Mouse (Mus musculus): ENCODE results near the gene Atp13a1. TPM values are rescaled to one million over a fixed set of nuclear protein-coding genes. Genes with fewer than 3 reads are reported as not detected.

The Atp13a1 gene
- polyA plus RNA-seq, 1 experiment from 2014 or later: 22.5 TPM

- WGBS (ENCODE audit: missing documents): 30% methylated on average over 11 of the region's 11 CpGs
- peak overlapping the region; percentile 76 for H3K27ac ChIP-seq
- peak overlapping the region; percentile 92 for H3K4me3 ChIP-seq (ENCODE audit: inconsistent target)
- H3K79me2 ChIP-seq (ENCODE audit: inconsistent target): peaks cover 43% of the 10 kb centered on the region
- H3K36me3 ChIP-seq (ENCODE audit: inconsistent target): peaks cover 20% of the 10 kb centered on the region
Measured at GRCm38 (mm10) chr8:69790364-69790763, 599 bp upstream of the Atp13a1 start.

GRCm38 (mm10) chr8:69791415-69792068, 579 bp downstream of the Atp13a1 start:
- Histone ChIP-seq H3K4me3 (ENCODE audit: inconsistent target) (peak overlapping the region; percentile 68), H3K36me3 (ENCODE audit: inconsistent target) (peaks cover 32% of the 10 kb centered on the region), H3K79me2 (ENCODE audit: inconsistent target) (peaks cover 52% of the 10 kb centered on the region), H3K27ac (peak overlapping the region; percentile 0)
- WGBS (ENCODE audit: missing documents): under 1% methylated on average over 45 of the region's 48 CpGs

- peaks cover 52% of the 10 kb centered on the region for H3K79me2 ChIP-seq (ENCODE audit: inconsistent target)
- no peak overlapping the region for H3K27ac ChIP-seq
- peaks cover 53% of the 10 kb centered on the region for H3K36me3 ChIP-seq (ENCODE audit: inconsistent target)
- no peak overlapping the region for H3K4me3 ChIP-seq (ENCODE audit: inconsistent target)
- WGBS (ENCODE audit: missing documents): 98% methylated on average over 4 of the region's 4 CpGs
Measured at GRCm38 (mm10) chr8:69793666-69794065, 2.7 kb downstream of the Atp13a1 start.

DNA sequence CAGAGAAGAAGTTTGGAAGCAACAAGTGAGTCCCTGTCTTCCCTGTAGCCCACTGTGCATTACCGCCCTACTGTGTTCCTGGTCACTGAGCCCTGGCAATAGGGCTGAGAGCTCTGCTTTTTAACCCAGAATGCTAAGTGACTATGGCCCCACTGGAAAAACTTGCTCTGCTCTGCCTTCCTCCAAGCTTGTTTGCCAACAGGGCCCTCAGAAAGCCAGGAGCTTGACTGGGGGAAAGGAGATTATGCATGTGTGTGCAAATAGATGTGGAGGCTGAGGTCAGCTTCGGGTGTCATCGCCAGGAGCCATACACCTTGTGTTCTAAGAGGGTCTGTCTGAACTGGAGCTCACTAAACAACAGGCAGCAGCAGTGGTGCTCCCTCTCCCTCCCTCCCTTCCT, 3.1 kb downstream of the Atp13a1 start:
- no peak overlapping the region for H3K27ac ChIP-seq
- peaks cover 57% of the 10 kb centered on the region for H3K36me3 ChIP-seq (ENCODE audit: inconsistent target)
- H3K79me2 ChIP-seq (ENCODE audit: inconsistent target): peaks cover 52% of the 10 kb centered on the region
- no peak overlapping the region for H3K4me3 ChIP-seq (ENCODE audit: inconsistent target)
- WGBS (ENCODE audit: missing documents): 100% methylated on average over 3 of the region's 3 CpGs

GRCm38 (mm10) chr8:69794901-69795300, 3.9 kb downstream of the Atp13a1 start:
- no peak overlapping the region for H3K4me3 ChIP-seq (ENCODE audit: inconsistent target)
- WGBS (ENCODE audit: missing documents): 100% methylated on average over 6 of the region's 6 CpGs

DNA sequence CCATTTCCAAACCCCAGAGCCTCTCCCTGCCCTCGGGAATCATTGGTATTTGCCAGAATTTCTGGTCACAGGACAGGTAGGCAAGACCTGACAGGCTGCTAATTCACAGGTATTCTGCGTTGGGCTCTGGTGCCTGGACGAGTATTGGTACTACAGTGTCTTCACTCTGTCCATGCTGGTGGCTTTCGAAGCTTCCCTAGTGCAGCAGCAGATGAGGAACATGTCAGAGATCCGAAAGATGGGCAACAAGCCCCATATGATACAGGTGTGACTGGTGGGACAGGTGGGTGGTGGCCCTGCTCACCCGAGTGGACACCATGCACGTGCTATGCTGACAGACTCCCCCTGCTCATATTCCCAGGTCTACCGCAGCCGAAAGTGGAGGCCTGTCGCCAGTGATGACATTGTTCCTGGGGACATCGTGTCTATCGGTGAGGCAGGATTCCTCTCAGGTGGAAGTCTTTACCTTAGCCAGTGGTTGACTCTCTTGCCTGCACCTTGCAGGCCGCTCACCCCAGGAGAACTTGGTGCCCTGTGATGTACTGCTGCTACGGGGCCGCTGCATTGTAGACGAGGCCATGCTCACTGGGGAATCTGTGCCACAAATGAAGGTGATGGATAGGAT, 5.9 kb downstream of the Atp13a1 start:
- 94% methylated on average over 16 of the region's 16 CpGs for WGBS (ENCODE audit: missing documents)
- peaks cover 45% of the 10 kb centered on the region for H3K79me2 ChIP-seq (ENCODE audit: inconsistent target)
- H3K4me3 ChIP-seq (ENCODE audit: inconsistent target): no peak overlapping the region
- H3K36me3 ChIP-seq (ENCODE audit: inconsistent target): peaks cover 83% of the 10 kb centered on the region
- H3K27ac ChIP-seq: no peak overlapping the region

More at GRCm38 (mm10) chr8:69794901-69795300, 3.9 kb downstream of the Atp13a1 start:
- peaks cover 66% of the 10 kb centered on the region for H3K36me3 ChIP-seq (ENCODE audit: inconsistent target)
- no peak overlapping the region for H3K27ac ChIP-seq
- peaks cover 52% of the 10 kb centered on the region for H3K79me2 ChIP-seq (ENCODE audit: inconsistent target)

GRCm38 (mm10) chr8:69797661-69798060, 6.7 kb downstream of the Atp13a1 start:
- 95% methylated on average over 10 of the region's 10 CpGs for WGBS (ENCODE audit: missing documents)
- H3K79me2 ChIP-seq (ENCODE audit: inconsistent target): peaks cover 36% of the 10 kb centered on the region
- H3K36me3 ChIP-seq (ENCODE audit: inconsistent target): peaks cover 92% of the 10 kb centered on the region
- H3K27ac ChIP-seq: no peak overlapping the region
- no peak overlapping the region for H3K4me3 ChIP-seq (ENCODE audit: inconsistent target)

- H3K79me2 ChIP-seq (ENCODE audit: inconsistent target): peaks cover 20% of the 10 kb centered on the region
- 95% methylated on average over 7 of the region's 8 CpGs for WGBS (ENCODE audit: missing documents)
- H3K36me3 ChIP-seq (ENCODE audit: inconsistent target): peaks cover 98% of the 10 kb centered on the region
- H3K27ac ChIP-seq: no peak overlapping the region
- no peak overlapping the region for H3K4me3 ChIP-seq (ENCODE audit: inconsistent target)
Measured at GRCm38 (mm10) chr8:69799261-69799660, 8.3 kb downstream of the Atp13a1 start.

DNA sequence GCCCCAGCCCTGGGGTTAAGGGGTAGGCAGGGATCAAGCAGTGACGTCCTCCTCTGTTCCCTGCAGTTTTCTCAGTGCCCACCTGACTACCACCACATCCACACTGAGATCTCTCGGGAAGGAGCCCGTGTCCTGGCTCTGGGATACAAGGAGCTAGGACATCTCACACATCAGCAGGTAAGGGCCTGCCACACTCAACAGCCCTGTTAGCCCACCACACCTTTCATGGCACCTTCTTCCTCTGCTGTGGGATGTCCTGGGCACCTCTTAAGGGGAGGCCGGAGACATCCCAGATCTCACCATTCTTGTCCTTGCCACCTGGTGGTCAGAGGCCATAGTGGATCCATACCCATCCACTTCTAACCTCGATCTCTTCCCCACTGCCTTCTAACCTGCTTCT, 9.0 kb downstream of the Atp13a1 start:
- Histone ChIP-seq H3K36me3 (ENCODE audit: inconsistent target) (peaks cover 97% of the 10 kb centered on the region), H3K4me3 (ENCODE audit: inconsistent target) (no peak overlapping the region), H3K27ac (no peak overlapping the region), H3K79me2 (ENCODE audit: inconsistent target) (peaks cover 13% of the 10 kb centered on the region; the same call in 1 of the 2 replicates)
- WGBS (ENCODE audit: missing documents): 94% methylated on average over 5 of the region's 5 CpGs

- WGBS (ENCODE audit: missing documents): 90% methylated on average over 4 of the region's 4 CpGs
- Histone ChIP-seq H3K79me2 (ENCODE audit: inconsistent target) (no peaks in the 10 kb centered on the region), H3K27ac (no peak overlapping the region), H3K4me3 (ENCODE audit: inconsistent target) (no peak overlapping the region), H3K36me3 (ENCODE audit: inconsistent target) (peaks cover 95% of the 10 kb centered on the region)
Measured at GRCm38 (mm10) chr8:69801796-69802195, 10.8 kb downstream of the Atp13a1 start.

DNA sequence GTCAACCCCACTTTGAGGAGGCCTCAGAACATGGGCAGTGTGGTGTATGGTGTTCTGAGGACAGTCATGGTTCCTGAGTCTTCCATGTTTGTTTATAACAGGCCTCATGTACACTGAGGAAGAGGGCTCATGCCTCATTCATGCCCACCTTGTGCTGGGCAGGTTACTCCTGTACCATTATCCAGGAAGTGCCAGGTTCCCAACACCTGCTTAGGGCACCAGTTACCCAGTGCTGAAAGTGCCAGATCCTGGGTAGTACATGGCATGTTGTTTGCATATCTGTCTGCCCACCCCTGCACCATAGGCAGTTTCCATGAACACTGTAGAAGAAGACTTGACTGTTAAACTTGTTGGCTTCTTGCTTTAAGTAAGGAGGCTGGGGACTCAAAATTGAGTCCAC, 11.3 kb downstream of the Atp13a1 start:
- H3K4me3 ChIP-seq (ENCODE audit: inconsistent target): no peak overlapping the region
- H3K27ac ChIP-seq: no peak overlapping the region
- H3K79me2 ChIP-seq (ENCODE audit: inconsistent target): no peaks in the 10 kb centered on the region
- peaks cover 94% of the 10 kb centered on the region for H3K36me3 ChIP-seq (ENCODE audit: inconsistent target)

- Histone ChIP-seq H3K36me3 (ENCODE audit: inconsistent target) (peaks cover 88% of the 10 kb centered on the region), H3K27ac (no peak overlapping the region), H3K79me2 (ENCODE audit: inconsistent target) (no peaks in the 10 kb centered on the region), H3K4me3 (ENCODE audit: inconsistent target) (no peak overlapping the region)
- WGBS (ENCODE audit: missing documents): 97% methylated on average over 7 of the region's 7 CpGs
Measured at GRCm38 (mm10) chr8:69803366-69803765, 12.4 kb downstream of the Atp13a1 start.

DNA sequence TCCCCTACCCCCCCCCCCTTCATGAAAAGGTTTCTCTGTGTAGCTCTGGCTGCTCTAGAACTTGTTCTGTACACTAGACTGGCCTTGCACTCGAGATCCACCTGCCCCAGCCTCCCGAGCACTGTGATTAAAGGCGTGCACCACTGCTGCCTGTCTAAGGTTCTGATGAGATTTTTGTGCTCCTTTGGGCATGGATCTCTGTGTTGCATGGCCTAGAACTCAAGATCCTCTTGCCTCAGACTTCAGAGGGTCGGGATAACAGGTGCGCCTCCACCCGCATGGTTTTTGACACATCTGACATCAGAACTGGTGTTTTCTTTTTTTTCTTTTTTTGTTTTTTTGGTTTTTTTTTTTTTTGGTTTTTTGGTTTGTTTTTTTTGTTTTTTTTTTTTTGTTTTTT, 13.6 kb downstream of the Atp13a1 start:
- peaks cover 10% of the 10 kb centered on the region for H3K79me2 ChIP-seq (ENCODE audit: inconsistent target)
- 94% methylated on average over 6 of the region's 6 CpGs for WGBS (ENCODE audit: missing documents)

GRCm38 (mm10) chr8:69805086-69805485, 14.1 kb downstream of the Atp13a1 start:
- Histone ChIP-seq H3K27ac (no peak overlapping the region), H3K36me3 (ENCODE audit: inconsistent target) (peaks cover 74% of the 10 kb centered on the region), H3K4me3 (ENCODE audit: inconsistent target) (no peak overlapping the region), H3K79me2 (ENCODE audit: inconsistent target) (peaks cover 15% of the 10 kb centered on the region)
- 89% methylated on average over 10 of the region's 10 CpGs for whole genome bisulfite sequencing (ENCODE audit: missing documents)

More for the DNA sequence above, 13.6 kb downstream of the Atp13a1 start:
- no peak overlapping the region for H3K27ac ChIP-seq
- no peak overlapping the region for H3K4me3 ChIP-seq (ENCODE audit: inconsistent target)
- H3K36me3 ChIP-seq (ENCODE audit: inconsistent target): peaks cover 76% of the 10 kb centered on the region

- H3K27ac ChIP-seq: no peak overlapping the region
- peaks cover 20% of the 10 kb centered on the region for H3K79me2 ChIP-seq (ENCODE audit: inconsistent target)
- no peak overlapping the region for H3K4me3 ChIP-seq (ENCODE audit: inconsistent target)
- peaks cover 74% of the 10 kb centered on the region for H3K36me3 ChIP-seq (ENCODE audit: inconsistent target)
- WGBS (ENCODE audit: missing documents): 95% methylated on average over 9 of the region's 9 CpGs
Measured at GRCm38 (mm10) chr8:69805491-69805890, 14.5 kb downstream of the Atp13a1 start.

All from macrophage (primary cell).